Mouse (Mus musculus): ENCODE results near the gene Olfr596. TPM values are rescaled to one million over a fixed set of nuclear protein-coding genes. Genes with fewer than 3 reads are reported as not detected.
"Not testable (repeated sequence)": the region's sequence is repeated elsewhere in the genome, so short reads cannot be mapped to it uniquely, and the experiment has no call there.

Gene Olfr596
- not detected in 2 replicates for polyA plus RNA-seq (2014; fragmentation: Nextera tagmentation; extraction: Ambion mirVana)

DNA sequence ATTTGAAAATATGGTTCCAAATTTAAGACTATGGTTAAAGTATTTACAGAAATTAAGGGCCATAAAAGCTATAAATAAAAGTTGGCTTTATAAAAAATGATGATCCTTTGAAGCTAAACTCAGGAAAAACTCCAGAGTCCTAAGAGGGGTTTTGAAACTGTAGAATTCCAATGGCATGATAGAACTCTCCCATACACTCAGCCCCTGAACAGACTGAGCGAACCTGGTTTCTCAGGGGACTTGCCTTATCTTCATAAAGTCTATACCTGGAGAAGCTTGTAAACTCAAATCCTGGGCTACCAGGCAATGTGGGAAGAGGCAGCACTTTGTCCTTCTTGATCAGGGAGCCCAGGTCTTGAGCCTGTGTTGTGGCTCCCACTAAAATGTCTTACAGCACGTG lies at the start of gene Olfr596:
Gene Olfr596, plus strand, starts transcription at position 301 of the 400 bp plus-strand sequence.
- H3K36me3 ChIP-seq (ENCODE audit: control insufficient read depth, insufficient read depth, low read length); H3K4me3 ChIP-seq (ENCODE audit: low read depth, low read length); H3K9me3 ChIP-seq (ENCODE audit: control insufficient read depth, low read length); H3K27ac ChIP-seq (ENCODE audit: low read depth, low read length); H3K4me2 ChIP-seq (ENCODE audit: low read depth, low read length); H3K27me3 ChIP-seq (ENCODE audit: control insufficient read depth, insufficient read depth, low read length); H3K9ac ChIP-seq (replicated peaks; ENCODE audit: low read depth, low read length); ATAC-seq (ENCODE audit: low read depth); H3K4me1 ChIP-seq (ENCODE audit: control insufficient read depth, insufficient read depth, low read length): not testable (repeated sequence)
- 90% methylated on average over 2 of the region's 2 CpGs for WGBS

DNA sequence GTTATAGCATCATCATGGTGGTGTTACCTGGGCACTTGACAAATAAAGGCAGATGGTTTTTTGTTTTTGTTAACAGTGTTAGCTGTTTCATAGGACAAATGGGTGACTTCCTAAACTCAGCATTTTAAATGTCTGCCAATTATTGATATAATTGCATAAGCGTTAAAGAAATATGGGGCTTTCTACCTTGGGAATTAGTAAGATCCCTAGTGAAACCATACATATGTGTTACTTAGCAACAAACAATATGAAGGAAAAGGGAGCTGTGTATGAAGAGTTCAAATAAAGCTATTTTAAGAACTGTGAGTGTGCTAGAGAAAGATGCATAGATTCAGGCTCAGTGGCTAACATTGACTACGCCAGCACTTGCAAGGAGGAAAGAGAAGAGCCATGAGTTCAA lies 10.6 kb downstream of the Olfr596 start, which contains the start of gene Olfr597:
Gene Olfr597, plus strand, starts transcription at position 301 of the 400 bp plus-strand sequence.
- not testable (repeated sequence) for ATAC-seq (ENCODE audit: low read depth); H3K36me3 ChIP-seq (ENCODE audit: control insufficient read depth, insufficient read depth, low read length); H3K27ac ChIP-seq (ENCODE audit: low read depth, low read length); H3K9me3 ChIP-seq (ENCODE audit: control insufficient read depth, low read length); H3K4me2 ChIP-seq (ENCODE audit: low read depth, low read length); H3K4me1 ChIP-seq (ENCODE audit: control insufficient read depth, insufficient read depth, low read length); H3K4me3 ChIP-seq (ENCODE audit: low read depth, low read length); H3K27me3 ChIP-seq (ENCODE audit: control insufficient read depth, insufficient read depth, low read length); H3K9ac ChIP-seq (replicated peaks; ENCODE audit: low read depth, low read length)
- 93% methylated on average over 2 of the region's 2 CpGs for WGBS

DNA sequence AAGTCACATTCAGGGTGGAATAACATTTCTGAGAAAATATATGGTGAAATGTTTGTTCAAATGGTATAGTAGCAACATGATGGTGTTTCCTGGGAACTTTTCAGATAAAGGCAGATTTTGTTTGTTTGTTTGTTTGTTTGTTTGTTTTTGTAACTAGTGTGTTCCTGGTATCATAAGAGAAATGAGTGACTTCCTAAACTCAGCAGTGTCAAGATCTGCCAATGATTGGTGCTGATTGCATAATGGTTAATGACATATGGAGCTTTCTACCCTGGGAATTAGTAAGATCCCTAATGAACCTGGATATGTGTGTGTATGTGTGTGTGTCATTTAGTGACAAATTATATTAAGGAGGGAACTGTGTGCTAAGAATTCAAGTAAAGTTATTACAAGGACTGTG lies 17.8 kb downstream of the Olfr596 start, which contains the start of gene Olfr598:
Gene Olfr598, plus strand, starts transcription at position 301 of the 400 bp plus-strand sequence.
- no peak for ATAC-seq (ENCODE audit: low read depth)
- H3K4me1 ChIP-seq (ENCODE audit: control insufficient read depth, insufficient read depth, low read length): no peaks in the 10 kb centered on the region
- H3K36me3 ChIP-seq (ENCODE audit: control insufficient read depth, insufficient read depth, low read length): no peaks in the 10 kb centered on the region
- no peak within 1 kb of the TSS for H3K27ac ChIP-seq (ENCODE audit: low read depth, low read length)
- no peaks in the 10 kb centered on the region for H3K9me3 ChIP-seq (ENCODE audit: control insufficient read depth, low read length)
- no peaks in the 10 kb centered on the region for H3K27me3 ChIP-seq (ENCODE audit: control insufficient read depth, insufficient read depth, low read length)
- H3K4me2 ChIP-seq (ENCODE audit: low read depth, low read length): no peak within 1 kb of the TSS
- no peak within 1 kb of the TSS for H3K4me3 ChIP-seq (ENCODE audit: low read depth, low read length)
- H3K9ac ChIP-seq (replicated peaks; ENCODE audit: low read depth, low read length): no peak within 1 kb of the TSS

DNA sequence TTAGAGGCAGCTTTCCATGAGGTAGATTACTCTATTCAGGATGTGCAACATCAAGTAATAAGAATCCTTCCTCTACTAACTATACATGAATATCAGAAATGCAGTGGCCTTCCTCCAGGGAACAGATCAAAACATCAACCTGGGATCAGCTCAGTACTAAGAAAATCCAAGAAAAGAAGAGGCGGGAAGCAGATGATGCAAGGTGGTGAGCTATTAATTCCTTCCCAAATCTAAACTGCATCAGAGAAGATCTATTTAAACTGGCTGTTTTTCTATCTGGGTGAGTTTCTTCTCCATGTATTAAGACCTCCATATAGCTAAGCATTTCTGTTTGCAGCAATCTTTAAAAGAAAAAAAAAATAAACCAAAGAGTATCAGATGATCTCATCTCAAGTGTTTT lies 30.2 kb downstream of the Olfr596 start, which contains the start of gene Olfr599:
Gene Olfr599, plus strand, starts transcription at position 301 of the 400 bp plus-strand sequence.
- Histone ChIP-seq H3K36me3 (ENCODE audit: control insufficient read depth, insufficient read depth, low read length) (no peaks in the 10 kb centered on the region), H3K27ac (ENCODE audit: low read depth, low read length) (no peak within 1 kb of the TSS), H3K4me2 (ENCODE audit: low read depth, low read length) (no peak within 1 kb of the TSS), H3K4me1 (ENCODE audit: control insufficient read depth, insufficient read depth, low read length) (no peaks in the 10 kb centered on the region), H3K4me3 (ENCODE audit: low read depth, low read length) (no peak within 1 kb of the TSS), H3K27me3 (ENCODE audit: control insufficient read depth, insufficient read depth, low read length) (no peaks in the 10 kb centered on the region), H3K9ac (replicated peaks; ENCODE audit: low read depth, low read length) (no peak within 1 kb of the TSS), H3K9me3 (ENCODE audit: control insufficient read depth, low read length) (no peaks in the 10 kb centered on the region)
- ATAC-seq (ENCODE audit: low read depth): no peak
- WGBS: 94% methylated on average over 1 of the region's 1 CpGs

DNA sequence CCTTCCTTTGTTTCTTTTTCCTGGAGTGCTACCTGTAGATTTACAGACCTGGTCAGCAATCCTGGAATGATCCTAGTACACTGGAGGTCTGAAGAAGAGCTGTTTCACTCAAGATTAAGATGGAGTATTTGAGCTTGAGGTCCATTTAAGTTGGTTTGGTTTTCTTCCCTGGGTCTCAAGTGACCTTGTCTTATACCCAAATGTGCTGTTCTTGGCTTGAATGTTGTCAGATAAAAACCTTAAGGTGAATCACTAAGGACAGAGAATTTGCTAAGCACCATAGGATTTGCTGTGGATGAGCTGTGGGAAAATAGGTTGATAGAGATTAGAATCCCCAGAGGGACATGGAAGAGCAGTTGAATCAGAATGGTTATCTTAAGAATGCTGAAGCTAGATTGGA lies 44.1 kb downstream of the Olfr596 start, which contains the start of gene Olfr600:
Gene Olfr600, minus strand, starts transcription at position 101 of the 400 bp plus-strand sequence.
- H3K27me3 ChIP-seq (ENCODE audit: control insufficient read depth, insufficient read depth, low read length): no peaks in the 10 kb centered on the region
- ATAC-seq (ENCODE audit: low read depth): no peak

More for the DNA sequence above, 44.1 kb downstream of the Olfr596 start, which contains the start of gene Olfr600:
- no peak within 1 kb of the TSS for H3K4me2 ChIP-seq (ENCODE audit: low read depth, low read length)
- no peaks in the 10 kb centered on the region for H3K9me3 ChIP-seq (ENCODE audit: control insufficient read depth, low read length)
- no peak within 1 kb of the TSS for H3K4me3 ChIP-seq (ENCODE audit: low read depth, low read length)
- no peaks in the 10 kb centered on the region for H3K4me1 ChIP-seq (ENCODE audit: control insufficient read depth, insufficient read depth, low read length)
- no peak within 1 kb of the TSS for H3K27ac ChIP-seq (ENCODE audit: low read depth, low read length)
- no peaks in the 10 kb centered on the region for H3K36me3 ChIP-seq (ENCODE audit: control insufficient read depth, insufficient read depth, low read length)
- no peak within 1 kb of the TSS for H3K9ac ChIP-seq (replicated peaks; ENCODE audit: low read depth, low read length)

Small RNA genes lying within 50 kb of the gene (microRNA-seq; reads per million reads assigned to microRNA genes)
- not detected for gene Gm23550
- gene Gm25171: not detected

Other genes with a start within 250 kb of the Olfr596 start
- not detected in 2 replicates for gene Olfr584, start 223.8 kb upstream of the Olfr596 start, polyA plus RNA-seq (2014; fragmentation: Nextera tagmentation; extraction: Ambion mirVana)
- gene Olfr585, start 207.9 kb upstream of the Olfr596 start, polyA plus RNA-seq (2014; fragmentation: Nextera tagmentation; extraction: Ambion mirVana): not detected in 2 replicates
- not detected in 2 replicates for gene Olfr586, start 180.0 kb upstream of the Olfr596 start, polyA plus RNA-seq (2014; fragmentation: Nextera tagmentation; extraction: Ambion mirVana)
- gene Olfr588-ps1, start 164.8 kb upstream of the Olfr596 start, polyA plus RNA-seq (2014; fragmentation: Nextera tagmentation; extraction: Ambion mirVana): not detected in 2 replicates
- not detected in 2 replicates for gene Olfr589, start 149.3 kb upstream of the Olfr596 start, polyA plus RNA-seq (2014; fragmentation: Nextera tagmentation; extraction: Ambion mirVana)
- not detected in 2 replicates for gene Olfr591, start 127.3 kb upstream of the Olfr596 start, polyA plus RNA-seq (2014; fragmentation: Nextera tagmentation; extraction: Ambion mirVana)
- gene Olfr592, start 120.8 kb upstream of the Olfr596 start, polyA plus RNA-seq (2014; fragmentation: Nextera tagmentation; extraction: Ambion mirVana): not detected in 2 replicates
- not detected in 2 replicates for gene Olfr593, start 93.8 kb upstream of the Olfr596 start, polyA plus RNA-seq (2014; fragmentation: Nextera tagmentation; extraction: Ambion mirVana)
- not detected in 2 replicates for gene Olfr594, start 88.7 kb upstream of the Olfr596 start, polyA plus RNA-seq (2014; fragmentation: Nextera tagmentation; extraction: Ambion mirVana)
- not detected in 2 replicates for gene Usp17ld, start 53.1 kb upstream of the Olfr596 start, polyA plus RNA-seq (2014; fragmentation: Nextera tagmentation; extraction: Ambion mirVana)
- not detected in 2 replicates for gene Olfr597, start 10.7 kb downstream of the Olfr596 start, polyA plus RNA-seq (2014; fragmentation: Nextera tagmentation; extraction: Ambion mirVana)
- not detected in 2 replicates for gene Olfr598, start 17.9 kb downstream of the Olfr596 start, polyA plus RNA-seq (2014; fragmentation: Nextera tagmentation; extraction: Ambion mirVana)
- not detected in 2 replicates for gene Olfr599, start 30.3 kb downstream of the Olfr596 start, polyA plus RNA-seq (2014; fragmentation: Nextera tagmentation; extraction: Ambion mirVana)
- not detected in 2 replicates for gene Olfr600, start 44.0 kb downstream of the Olfr596 start, polyA plus RNA-seq (2014; fragmentation: Nextera tagmentation; extraction: Ambion mirVana)
- not detected in 2 replicates for gene Olfr601, start 57.0 kb downstream of the Olfr596 start, polyA plus RNA-seq (2014; fragmentation: Nextera tagmentation; extraction: Ambion mirVana)
- gene Olfr603, start 80.5 kb downstream of the Olfr596 start, polyA plus RNA-seq (2014; fragmentation: Nextera tagmentation; extraction: Ambion mirVana): not detected in 2 replicates
- gene Usp17lc, start 109.4 kb downstream of the Olfr596 start, polyA plus RNA-seq (2014; fragmentation: Nextera tagmentation; extraction: Ambion mirVana): not detected in 2 replicates
- not detected in 2 replicates for gene Olfr605, start 139.8 kb downstream of the Olfr596 start, polyA plus RNA-seq (2014; fragmentation: Nextera tagmentation; extraction: Ambion mirVana)
- not detected in 2 replicates for gene Olfr606, start 143.4 kb downstream of the Olfr596 start, polyA plus RNA-seq (2014; fragmentation: Nextera tagmentation; extraction: Ambion mirVana)
- not detected in 2 replicates for gene Olfr607, start 158.5 kb downstream of the Olfr596 start, polyA plus RNA-seq (2014; fragmentation: Nextera tagmentation; extraction: Ambion mirVana)
- gene Olfr608, start 164.2 kb downstream of the Olfr596 start, polyA plus RNA-seq (2014; fragmentation: Nextera tagmentation; extraction: Ambion mirVana): not detected in 2 replicates
- not detected in 2 replicates for gene Olfr609, start 192.4 kb downstream of the Olfr596 start, polyA plus RNA-seq (2014; fragmentation: Nextera tagmentation; extraction: Ambion mirVana)
- not detected in 2 replicates for gene Olfr610, start 206.5 kb downstream of the Olfr596 start, polyA plus RNA-seq (2014; fragmentation: Nextera tagmentation; extraction: Ambion mirVana)
- gene Olfr611, start 215.2 kb downstream of the Olfr596 start, polyA plus RNA-seq (2014; fragmentation: Nextera tagmentation; extraction: Ambion mirVana): not detected in 2 replicates
- gene Olfr612, start 237.1 kb downstream of the Olfr596 start, polyA plus RNA-seq (2014; fragmentation: Nextera tagmentation; extraction: Ambion mirVana): not detected in 2 replicates
- not detected in 2 replicates for gene Olfr613, start 242.4 kb downstream of the Olfr596 start, polyA plus RNA-seq (2014; fragmentation: Nextera tagmentation; extraction: Ambion mirVana)

Data from neural tube, embryonic 14.5 days (tissue).